Mouse (Mus musculus): Measurements from ENCODE around the gene Zfp266.
"Not testable (repeated sequence)": the region's sequence is repeated elsewhere in the genome, so short reads cannot be mapped to it uniquely, and the experiment has no call there.

Gene Zfp266

DNA sequence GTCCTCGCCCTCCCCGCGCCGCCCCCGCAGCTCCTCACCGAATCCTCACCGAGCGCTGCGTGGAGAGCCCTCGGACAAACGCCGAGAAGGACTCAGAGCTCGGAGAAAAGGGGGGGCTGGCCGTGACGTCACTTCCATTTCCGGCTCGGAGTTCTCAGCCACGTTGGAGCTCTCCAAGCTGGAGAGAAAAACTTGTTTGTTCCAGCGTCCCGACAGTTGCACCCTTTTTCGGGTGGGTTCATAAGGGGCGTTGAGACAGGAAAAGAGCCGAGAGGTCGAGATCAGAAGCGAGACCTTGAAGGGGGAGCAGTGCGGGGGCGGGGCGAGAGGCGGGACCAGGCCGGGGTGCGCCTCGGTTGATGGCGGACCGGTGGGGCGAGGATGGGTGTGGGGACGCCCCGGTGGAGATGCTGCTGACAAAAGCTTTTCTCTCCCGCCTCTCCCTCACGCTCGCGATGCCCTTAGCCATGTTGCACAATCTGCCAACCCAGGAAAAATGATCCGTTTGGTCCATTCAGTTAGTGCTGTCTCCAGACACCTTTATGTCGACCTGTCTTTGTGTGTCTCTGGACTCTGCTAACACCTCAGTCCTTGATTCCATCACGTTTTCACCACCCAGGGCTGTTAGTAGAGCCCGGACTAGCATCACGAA, at the start of gene Zfp266:
Gene Zfp266 (minus strand): TSS at position 112 of the 652 bp plus-strand sequence.
- DNase-seq = peak; percentile 93

DNA sequence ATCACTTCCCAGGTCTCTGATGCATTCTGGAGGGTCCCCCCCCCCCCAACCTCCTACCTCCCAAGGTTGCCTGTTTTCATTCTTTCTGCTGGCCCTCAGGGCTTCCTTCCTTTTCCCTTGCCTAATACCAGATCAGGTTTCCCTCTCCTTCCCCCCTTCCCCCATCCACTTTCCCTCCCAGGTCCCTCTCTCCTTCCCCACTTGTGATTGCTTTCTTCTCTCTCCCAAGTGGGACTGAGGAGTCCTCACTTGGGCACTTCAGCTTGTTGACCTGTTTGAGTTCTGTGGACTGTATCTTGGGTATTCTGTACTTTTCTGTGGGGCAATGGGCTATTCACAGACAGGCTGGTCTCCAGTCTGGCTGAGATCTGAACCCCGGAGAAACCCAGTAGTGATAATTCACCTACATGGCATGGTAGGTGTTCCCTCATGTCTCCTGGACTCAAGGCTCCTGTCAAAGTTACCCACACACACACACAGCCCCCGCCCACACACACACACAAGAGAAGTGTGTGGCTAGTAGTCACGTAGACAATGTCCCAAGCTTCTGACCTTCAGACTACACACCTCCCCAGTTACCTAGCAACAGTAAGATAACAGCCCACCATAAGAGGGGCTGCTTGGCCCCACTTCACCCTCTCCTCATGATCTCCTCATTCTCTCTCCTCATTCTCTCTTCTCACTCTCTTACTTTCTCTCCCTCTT, 44.3 kb upstream of the Zfp266 start:
- not testable (repeated sequence) for DNase-seq

DNA sequence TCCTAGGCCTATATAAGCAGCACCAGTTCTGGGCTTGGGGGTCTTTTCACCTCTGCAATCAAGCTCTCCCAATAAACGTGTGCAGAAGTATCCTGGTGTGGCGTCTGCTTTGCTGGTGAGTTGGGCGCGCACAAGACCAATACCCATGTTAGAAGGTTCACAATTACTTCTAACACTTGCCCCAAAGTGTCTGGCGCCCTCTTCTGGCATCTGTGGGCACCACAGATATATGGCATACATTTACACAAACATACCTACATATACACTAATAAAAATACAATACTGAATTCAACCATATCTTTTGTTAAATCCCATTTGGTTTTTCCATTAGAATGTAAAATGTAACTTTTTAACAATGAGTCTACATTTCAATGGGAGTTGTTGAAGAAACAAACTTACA, 41.0 kb upstream of the Zfp266 start:
- no peak for DNase-seq

DNA sequence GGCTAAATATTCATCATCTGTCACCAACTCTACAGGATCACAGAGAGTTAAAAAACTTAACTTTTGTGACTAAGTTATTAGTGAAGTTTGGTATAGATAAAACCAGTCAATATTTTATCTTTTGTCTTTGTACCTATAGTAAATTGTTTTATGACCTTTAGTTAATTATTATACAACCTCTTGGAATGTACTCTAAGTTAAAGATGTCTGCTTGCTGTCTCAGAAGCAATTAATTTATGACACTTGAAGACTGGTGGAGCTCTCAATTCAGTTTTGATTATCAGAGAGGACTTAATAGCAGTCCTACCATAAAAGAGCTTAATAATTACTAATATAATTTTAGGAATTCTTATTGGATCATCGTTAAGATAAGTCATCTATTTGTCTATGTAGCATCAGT, 31.5 kb upstream of the Zfp266 start:
- DNase-seq = no peak

DNA sequence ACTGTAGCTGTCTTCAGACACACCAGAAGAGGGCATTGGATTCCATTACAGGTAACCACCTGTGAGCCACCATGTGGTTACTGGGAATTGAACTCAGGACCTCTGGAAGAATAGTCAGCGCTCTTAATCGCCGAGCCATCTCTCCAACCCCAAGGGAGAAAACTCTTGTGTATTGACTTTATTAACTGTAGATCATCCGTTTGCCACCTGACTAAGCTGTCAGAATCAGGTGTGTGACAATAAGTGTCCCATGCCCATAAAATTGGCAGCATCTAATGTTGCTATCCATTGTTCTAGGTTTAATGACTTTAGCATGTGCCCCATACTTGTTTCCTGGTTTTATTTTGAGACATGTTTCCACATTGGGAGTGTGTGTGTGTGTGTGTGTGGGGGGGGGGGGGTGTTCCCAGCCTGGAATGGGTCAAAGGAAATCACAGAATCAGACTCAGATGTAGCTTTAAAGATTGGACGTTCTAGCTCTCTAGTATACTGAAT, 30.6 kb upstream of the Zfp266 start:
- DNase-seq = no peak

DNA sequence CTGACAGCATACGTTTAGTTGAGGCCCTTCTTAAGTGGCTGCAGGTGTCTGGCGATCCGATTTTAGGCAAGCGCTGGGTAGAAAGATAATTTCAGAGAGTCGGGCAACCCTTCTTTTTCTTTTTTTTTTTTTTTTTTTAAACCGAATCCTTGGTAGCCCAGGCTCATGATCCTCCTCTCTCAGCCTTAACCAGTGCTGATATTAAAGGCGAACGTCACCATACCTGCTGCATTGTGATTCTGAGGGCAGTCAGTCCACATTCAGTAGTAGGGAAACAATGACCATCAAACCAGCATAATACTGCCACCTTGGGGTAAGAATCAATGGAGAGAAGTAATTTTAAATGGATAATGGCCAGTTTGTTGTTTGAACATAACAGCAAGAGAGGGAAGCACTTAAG, 23.9 kb upstream of the Zfp266 start:
- peak; percentile 62 for DNase-seq

DNA sequence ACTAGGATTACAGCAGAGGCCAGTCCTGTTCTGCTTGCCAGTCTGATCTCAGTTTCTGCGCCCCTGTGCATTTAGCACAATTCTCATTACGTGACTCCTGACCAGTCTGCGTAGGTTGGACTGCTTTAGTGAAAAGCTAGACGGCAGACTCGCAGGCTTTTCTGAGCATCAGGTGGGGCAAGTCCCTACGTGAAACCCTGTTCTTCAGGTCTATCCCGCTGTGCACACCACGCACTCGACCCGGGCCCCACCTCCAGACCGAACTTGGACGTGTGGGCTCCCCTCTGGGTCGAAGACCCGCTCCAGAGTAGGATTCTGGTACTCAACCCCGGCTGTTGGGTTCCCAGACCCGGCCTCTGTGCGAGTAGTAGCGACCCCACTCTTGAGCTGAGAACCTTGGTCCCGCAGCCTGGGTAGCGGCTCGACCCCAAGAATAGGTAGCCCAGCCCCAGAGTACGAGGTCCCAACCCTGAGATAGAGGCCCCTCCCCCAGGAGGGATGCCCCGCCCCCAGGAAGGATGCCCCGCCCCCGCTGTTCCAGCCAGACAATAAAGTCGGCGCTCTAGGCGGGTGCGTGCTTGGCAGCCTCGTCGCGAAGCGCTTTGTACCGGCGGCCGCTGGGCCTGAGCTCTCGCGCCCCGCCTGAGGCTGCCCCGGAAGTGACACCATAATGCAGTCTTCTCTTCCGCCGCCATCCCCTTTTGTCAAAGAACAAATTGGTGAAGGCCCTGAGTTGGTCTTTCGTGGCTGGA, 23.0 kb upstream of the Zfp266 start:
- peak; percentile 86 for DNase-seq

DNA sequence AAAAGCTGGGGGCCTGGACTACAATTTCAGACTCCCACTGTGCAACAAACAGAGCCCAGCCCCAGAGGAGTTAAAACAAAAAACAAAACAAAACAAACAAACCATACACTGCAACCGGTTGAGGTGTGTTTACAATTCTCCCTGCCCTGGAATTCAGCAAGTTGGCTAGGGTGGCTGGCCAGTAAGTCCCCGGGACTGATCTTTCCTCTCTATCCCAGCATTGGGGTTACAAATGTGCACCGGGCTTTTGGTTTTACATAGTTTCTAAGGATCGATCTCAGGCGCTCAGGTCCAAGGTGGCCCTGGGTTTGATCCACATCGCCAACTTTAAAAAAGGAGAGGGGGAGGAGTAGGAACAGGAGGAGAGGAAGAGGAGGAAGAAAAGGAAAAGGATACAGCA, 22.3 kb upstream of the Zfp266 start:
- DNase-seq = no peak

DNA sequence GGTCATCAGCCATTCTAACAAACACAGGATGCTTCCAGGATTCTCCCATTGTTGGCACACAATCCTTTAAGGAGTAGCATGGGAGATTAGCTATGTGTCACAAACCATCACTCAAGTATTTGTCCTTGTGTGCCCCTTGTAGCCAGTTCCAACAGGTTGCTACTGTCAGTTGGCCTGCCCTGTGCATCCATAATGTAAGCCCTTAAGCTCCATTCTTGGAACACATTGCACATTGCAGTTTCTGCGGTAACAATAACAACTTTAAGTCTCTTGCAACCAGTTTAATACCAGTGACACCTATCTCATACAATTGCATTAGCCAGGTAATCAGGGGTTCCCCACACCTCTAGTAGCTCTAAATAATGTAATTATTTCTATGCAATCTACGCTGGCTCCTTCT, 15.4 kb upstream of the Zfp266 start:
- DNase-seq = no peak

DNA sequence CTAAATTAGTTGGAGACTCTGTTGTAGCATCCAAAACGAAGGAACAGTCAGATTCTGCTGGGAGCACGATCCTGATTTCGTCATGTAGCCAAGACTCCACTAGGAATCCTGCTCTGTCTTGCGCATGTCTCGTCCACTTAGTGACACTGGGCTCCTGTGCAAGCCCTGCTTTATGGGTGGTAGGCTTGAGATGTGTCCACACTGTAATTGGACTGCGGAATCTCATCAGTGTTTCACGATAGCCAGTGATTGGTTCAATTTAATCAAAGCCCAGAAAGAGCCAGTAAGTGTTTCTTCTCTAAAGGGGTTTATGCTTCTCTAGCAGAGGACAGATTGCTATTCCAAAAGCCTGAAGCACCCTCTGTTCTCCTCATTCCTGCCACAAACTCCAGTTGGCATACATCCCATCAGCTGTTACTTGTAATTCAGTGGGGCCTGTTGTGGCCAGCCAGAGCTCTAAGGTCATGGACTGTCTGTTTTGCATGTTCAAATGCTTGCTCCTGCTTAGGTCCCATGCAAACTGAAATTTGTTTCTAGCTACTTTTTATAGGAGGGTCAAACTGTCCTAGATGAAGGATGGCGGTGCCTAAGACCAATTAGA, 13.2 kb upstream of the Zfp266 start:
- DNase-seq = peak; percentile 35

DNA sequence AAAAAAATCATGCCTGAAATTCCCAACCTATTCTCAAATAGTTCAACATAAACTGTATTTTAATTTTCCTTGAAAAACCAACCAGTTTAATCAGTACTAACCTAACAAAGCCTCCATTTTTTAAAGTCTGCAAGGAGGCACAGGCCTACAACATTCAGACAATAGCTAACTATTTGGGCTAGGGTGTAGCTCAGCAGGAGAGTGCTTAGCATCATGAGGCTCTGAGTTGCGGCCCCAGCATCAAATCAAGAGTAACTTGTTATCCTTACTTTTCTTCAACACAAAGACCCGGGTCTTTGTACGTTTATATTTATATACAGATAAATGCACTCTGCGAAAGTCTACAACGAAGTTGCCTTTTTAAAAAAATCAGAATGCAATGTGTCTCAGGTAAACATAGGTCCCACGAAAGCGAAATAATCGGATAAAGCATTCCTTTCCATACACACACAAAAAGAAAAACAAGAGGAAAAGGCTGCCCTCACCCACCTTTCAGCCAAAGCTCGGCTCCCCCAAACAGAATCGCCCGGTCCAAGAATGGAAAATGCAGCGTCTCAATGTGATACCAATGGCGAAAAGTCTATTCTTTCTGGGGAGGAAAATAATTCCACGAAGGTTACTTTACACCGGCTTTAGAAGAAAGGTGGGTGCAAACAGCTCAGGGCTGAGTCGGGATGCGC, 546 bp downstream of the Zfp266 start:
- DNase-seq = no peak

DNA sequence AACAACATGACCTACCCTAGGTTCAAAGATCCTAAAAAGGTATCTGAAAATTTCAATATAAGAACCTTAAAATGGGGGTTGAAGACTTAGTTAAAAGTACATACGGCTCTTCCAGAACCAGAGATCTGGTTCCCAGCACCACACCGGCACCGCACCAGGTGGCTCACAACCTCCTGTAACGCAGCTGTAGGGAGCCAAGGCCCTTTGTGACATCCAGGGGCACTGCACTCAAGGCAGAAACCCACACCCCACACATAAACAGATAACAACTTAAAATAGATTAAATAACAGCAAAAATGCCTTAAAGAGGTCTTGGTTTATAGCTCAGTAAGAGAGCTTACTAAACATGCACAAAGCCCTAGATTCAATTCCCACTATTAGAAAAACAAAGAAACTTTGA, 1.3 kb downstream of the Zfp266 start:
- no peak for DNase-seq

DNA sequence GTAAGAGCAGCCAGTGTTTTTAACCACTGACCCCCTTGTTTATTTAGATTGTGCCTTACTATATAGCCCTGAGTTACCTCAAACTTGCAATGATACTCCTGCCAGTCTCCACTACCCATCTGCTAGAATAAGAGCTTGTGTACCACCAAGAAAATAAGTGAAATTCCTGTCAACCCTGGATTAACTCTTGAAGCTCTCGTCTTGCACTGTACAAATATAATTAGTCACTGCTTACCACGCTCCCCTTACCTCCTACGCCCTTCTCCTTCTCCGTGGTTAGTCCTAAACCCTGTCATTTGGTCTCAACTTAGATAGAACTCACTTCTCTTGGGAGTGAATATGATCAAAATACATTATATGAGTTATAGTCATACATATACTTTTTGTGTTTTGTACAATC, 2.5 kb downstream of the Zfp266 start:
- no peak for DNase-seq

DNA sequence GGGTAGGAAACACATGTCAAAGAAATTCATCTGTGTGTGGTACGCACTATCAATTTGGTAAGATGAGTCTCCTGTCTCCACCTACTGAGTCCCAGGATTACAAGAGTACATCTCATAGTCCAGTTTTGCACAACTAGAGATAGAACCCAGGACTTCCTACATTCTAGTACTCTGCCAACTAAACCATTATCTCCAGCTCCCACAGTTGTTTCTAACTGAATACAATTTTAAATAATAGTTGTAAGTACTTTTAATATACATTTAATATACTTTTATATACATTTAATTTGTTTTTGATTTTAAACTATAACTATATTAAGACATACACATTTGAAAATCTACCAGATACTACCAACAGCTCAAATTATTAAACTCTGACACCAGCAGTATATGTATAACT, 3.5 kb downstream of the Zfp266 start:
- DNase-seq = no peak

DNA sequence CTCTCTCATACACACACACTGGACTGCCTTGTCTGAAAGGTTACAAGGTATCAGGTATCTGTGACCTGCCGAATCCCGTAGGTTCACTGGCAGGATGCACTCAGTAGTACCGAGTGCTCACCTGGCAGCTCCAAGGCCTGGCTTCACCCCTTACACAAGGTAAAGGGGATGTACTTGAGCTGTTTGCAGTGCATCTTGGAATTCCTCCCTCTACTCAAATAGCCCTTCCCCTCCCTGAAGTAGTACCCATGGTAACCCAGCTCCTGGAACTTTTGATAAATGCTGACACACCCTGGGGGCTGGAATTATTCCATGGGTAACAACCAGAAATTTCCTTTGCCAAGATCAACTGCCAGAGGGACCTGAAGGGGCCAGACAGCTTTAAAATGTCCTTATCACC, 7.2 kb downstream of the Zfp266 start:
- DNase-seq = no peak

DNA sequence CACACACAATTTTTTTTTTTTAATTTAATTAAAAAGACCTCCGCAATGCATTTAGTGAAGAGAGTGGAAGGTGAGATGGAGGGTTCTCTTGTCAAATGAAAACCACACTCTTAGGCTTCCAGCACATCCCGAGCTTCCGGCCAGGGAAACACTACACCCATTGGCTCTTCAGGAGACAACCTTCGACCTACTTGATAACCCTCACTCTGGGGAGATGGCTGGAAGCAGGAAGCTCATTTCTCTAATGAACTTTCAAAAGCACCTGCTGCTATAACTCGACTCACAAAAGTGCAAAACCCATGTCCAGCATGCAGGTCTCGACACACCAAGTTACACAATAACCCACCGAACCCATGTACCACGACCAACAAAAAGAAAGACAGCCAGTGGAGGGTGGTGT, 8.5 kb downstream of the Zfp266 start:
- DNase-seq = no peak

DNA sequence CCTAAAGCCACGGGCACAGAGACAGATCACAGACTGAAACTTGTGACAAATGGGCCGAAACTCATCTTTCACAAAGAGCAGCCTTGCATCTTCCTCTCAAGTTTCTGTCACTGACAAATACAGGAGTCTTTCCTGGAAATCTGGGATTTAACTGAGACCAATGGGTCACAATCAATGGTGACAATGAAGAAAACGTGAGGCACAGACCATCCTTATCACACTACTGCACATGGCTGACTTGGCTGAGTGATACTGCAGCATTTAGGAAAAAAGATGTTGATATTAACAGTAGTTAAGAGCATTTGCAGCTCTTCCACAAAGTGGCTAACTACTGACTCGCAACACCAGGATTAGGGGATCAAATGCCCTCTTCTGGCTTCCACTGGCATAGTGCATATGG, 9.6 kb downstream of the Zfp266 start:
- DNase-seq = no peak

DNA sequence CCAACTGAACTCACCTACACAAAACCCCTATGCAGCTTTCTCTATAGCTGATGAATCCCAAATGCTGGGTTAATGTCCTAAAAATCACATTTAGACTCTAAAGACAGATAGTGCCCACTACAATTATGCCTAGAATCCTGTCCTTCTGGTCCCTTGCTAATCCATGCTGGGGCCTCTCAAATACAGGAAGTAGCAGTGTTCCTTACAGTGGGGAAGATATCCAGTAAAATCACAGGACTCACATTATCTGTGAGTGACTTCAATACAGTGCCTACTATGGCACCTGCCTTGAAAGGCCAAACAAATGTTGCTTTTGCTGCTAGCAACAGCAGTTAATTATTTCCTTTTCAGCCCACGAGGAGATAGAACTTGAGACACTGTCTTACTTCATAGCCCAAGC, 10.9 kb downstream of the Zfp266 start:
- no peak for DNase-seq

DNA sequence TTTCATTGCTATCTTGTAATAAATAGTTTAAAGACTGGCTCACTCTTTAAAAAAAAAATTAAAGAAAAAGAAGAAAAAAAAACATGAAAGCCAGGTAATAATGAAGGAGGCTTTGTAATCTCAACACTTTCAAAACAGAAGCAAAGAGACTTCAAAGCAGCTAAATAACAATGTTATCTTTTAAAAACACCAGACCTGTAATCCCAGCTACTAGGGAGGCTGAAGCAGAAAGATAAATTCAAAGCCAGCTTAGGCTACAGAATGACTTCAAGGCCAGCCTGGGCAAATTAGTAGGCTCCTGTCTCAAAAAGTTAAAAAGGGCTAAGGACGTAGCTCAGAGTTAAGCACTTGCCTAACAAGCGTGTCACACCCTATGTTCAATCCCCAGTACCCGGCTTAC, 11.5 kb downstream of the Zfp266 start:
- DNase-seq = no peak

DNA sequence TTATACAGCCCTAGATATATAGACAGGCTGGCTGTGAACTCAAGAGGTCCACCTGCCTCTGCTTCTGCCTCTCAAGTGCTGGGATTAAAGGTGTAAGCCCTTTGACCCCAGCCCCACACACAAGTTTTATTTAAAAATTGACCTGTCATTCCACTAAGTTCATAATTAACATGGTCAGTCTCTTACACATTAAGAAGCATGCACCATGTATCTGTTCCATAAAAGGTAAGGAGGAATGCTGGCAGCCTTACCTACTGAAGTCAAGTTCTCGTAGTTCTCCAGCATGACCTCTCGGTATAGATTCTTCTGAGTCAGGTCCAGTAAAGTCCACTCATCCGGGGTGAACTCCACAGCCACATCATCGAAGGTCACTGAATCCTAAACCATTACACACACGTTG, 16.4 kb downstream of the Zfp266 start:
- DNase-seq = no peak

DNA sequence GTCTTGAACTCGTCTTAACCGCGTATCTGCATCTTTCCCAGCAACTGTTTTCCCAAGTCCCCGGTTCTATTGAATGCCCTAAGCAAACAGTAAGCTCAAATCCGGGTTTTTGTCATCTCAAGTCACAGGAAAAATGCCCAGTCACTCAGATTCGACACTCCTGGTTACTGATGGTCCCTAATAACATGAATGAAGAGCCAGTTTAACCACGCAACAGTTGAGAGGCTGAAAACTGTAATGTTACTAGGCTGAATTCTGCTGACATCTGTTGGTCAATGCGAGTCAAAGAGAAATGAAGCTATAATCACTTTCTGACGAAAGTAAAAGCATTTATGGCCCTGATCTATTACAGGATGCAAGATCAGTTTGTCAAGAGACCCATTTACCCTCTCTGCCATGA, 27.9 kb downstream of the Zfp266 start:
- DNase-seq = no peak

DNA sequence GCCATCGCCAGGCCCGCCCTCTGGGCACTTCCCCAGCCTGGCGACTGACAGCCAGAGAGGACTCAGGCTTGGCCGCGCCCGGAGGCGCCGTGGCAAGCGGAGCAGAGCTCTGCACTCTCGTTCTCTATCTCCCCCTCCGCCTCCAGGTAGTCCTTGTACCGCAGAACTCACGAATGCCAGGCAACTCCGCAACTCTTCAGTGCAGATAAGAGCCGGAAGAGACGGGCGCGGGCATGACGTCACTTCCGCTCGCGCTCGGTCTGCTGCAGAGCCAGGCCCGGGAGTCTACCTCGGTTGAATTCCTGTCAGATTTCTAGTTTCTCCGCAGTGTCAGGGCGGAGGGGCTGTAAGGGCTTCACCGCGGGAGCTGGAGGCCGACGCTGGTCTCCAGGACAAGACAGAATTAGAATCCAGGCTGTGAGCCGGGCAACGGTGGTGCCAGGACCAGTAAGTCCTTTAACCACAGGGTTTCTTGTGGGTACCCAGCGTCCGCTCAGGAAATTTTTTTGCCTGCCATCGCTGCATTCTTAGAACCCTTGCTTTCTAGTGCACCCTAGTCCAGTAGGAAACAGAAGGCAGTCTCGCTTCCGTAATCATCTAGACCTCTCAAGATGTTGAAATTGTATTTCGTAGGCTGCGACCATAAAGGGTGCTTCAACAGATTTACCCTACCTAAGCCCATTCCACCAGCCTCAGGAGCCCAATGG, 28.5 kb downstream of the Zfp266 start, which contains the start of gene Zfp426:
Gene Zfp426 (minus strand): TSS at position 220 of the 707 bp plus-strand sequence.
- DNase-seq = peak; percentile 89
